ENCODE assay signal across 15 mouse cellular contexts in genomic region chr5:33043397-33043796, GRCm38 (mm10). TPM values are rescaled to one million over a fixed set of nuclear protein-coding genes. Genes with fewer than 3 reads are reported as not detected.
DNase-seq lines count a peak whose midpoint lies in the region; ATAC-seq lines count a peak whose summit lies in the region.
"Had no signal": no experiment of that assay in that cellular context is flagged by ENCODE, and none has a peak within 500 bp of the region (broad histone marks: within the 10 kb centered on the region; RNA-seq: fewer than 3 reads in every experiment).

No protein-coding gene starts in this region.

- no peak overlapping the region for H3K4me3 ChIP-seq in limb, embryonic 11.5 days (ENCODE audit: low read depth, low read length)
- no peak overlapping the region for H3K4me3 ChIP-seq in limb, embryonic 10.5 days
- no peak overlapping the region for H3K4me3 ChIP-seq in kidney, embryonic 14.5 days (ENCODE audit: low read length)
- no peak overlapping the region for H3K4me3 ChIP-seq in embryonic facial prominence, embryonic 10.5 days
- H3K4me3 ChIP-seq in hindbrain, embryonic 11.5 days (ENCODE audit: low read depth, low read length): no peak overlapping the region
- H3K4me3 ChIP-seq: hindbrain, embryonic 15.5 days; limb, embryonic 12.5 days had no signal

- no peaks in the 10 kb centered on the region for H3K4me1 ChIP-seq in limb, embryonic 11.5 days (ENCODE audit: control insufficient read depth, insufficient read depth, low read length)
- H3K4me1 ChIP-seq in limb, embryonic 10.5 days: no peaks in the 10 kb centered on the region
- no peaks in the 10 kb centered on the region for H3K4me1 ChIP-seq in kidney, embryonic 14.5 days (ENCODE audit: control insufficient read depth, insufficient read depth, low read length)
- peaks cover 6% of the 10 kb centered on the region; the same call in 1 of the 2 replicates for H3K4me1 ChIP-seq in embryonic facial prominence, embryonic 10.5 days
- H3K4me1 ChIP-seq in hindbrain, embryonic 11.5 days (replicated peaks; ENCODE audit: control insufficient read depth, insufficient read depth, low read length): no peaks in the 10 kb centered on the region
- H3K4me1 ChIP-seq: limb, embryonic 12.5 days had no signal

- no peaks in the 10 kb centered on the region for H3K36me3 ChIP-seq in limb, embryonic 11.5 days (ENCODE audit: control insufficient read depth, insufficient read depth, low read length)
- no peaks in the 10 kb centered on the region for H3K36me3 ChIP-seq in limb, embryonic 10.5 days
- no peaks in the 10 kb centered on the region for H3K36me3 ChIP-seq in kidney, embryonic 14.5 days (ENCODE audit: control insufficient read depth, insufficient read depth, low read length)
- no peaks in the 10 kb centered on the region for H3K36me3 ChIP-seq in splenic B cell, adult 2 months (ENCODE audit: control insufficient read depth, insufficient read depth, low read length, poor library complexity, severe bottlenecking)
- H3K36me3 ChIP-seq in embryonic facial prominence, embryonic 10.5 days (replicated peaks): no peaks in the 10 kb centered on the region
- H3K36me3 ChIP-seq in hindbrain, embryonic 11.5 days (ENCODE audit: control insufficient read depth, insufficient read depth, low read length): no peaks in the 10 kb centered on the region
- H3K36me3 ChIP-seq: hindbrain, embryonic 15.5 days; limb, embryonic 12.5 days had no signal

- no peak overlapping the region for H3K27ac ChIP-seq in limb, embryonic 11.5 days (replicated peaks; ENCODE audit: low read depth, low read length)
- H3K27ac ChIP-seq in limb, embryonic 10.5 days: no peak overlapping the region
- no peak overlapping the region for H3K27ac ChIP-seq in kidney, embryonic 14.5 days (ENCODE audit: low read depth, low read length)
- H3K27ac ChIP-seq in embryonic facial prominence, embryonic 10.5 days (replicated peaks): no peak overlapping the region
- H3K27ac ChIP-seq in hindbrain, embryonic 11.5 days (ENCODE audit: low read depth, low read length): no peak overlapping the region
- H3K27ac ChIP-seq: hindbrain, embryonic 15.5 days; limb, embryonic 12.5 days; macrophage had no signal

- H3K9ac ChIP-seq in limb, embryonic 11.5 days (ENCODE audit: low read length): no peak overlapping the region
- no peak overlapping the region for H3K9ac ChIP-seq in kidney, embryonic 14.5 days (ENCODE audit: low read depth, low read length)
- no peak overlapping the region for H3K9ac ChIP-seq in hindbrain, embryonic 11.5 days (ENCODE audit: low read depth, low read length)
- H3K9ac ChIP-seq: forebrain, postnatal 0 days; hindbrain, embryonic 15.5 days; limb, embryonic 12.5 days; liver, postnatal 0 days had no signal

- no peak for ATAC-seq in limb, embryonic 11.5 days (ENCODE audit: insufficient number of reproducible peaks, low FRiP score, low TSS enrichment, low read depth)
- ATAC-seq in inflammation-experienced regulatory T-cells, adult 6 months: peak; percentile 67
- peak; percentile 63; the same call in 1 of the 2 replicates for ATAC-seq in kidney, embryonic 14.5 days (ENCODE audit: low FRiP score, low TSS enrichment)
- ATAC-seq in hindbrain, embryonic 11.5 days (ENCODE audit: low FRiP score): no peak
- ATAC-seq: forebrain, postnatal 0 days; liver, postnatal 0 days had no signal

- no peaks in the 10 kb centered on the region for H3K27me3 ChIP-seq in limb, embryonic 11.5 days (ENCODE audit: control insufficient read depth, insufficient read depth, low read length)
- H3K27me3 ChIP-seq in limb, embryonic 10.5 days (ENCODE audit: low read depth, poor library complexity, severe bottlenecking): no peaks in the 10 kb centered on the region
- H3K27me3 ChIP-seq in kidney, embryonic 14.5 days (ENCODE audit: control insufficient read depth, insufficient read depth, low read length): no peaks in the 10 kb centered on the region
- H3K27me3 ChIP-seq in splenic B cell, adult 2 months (ENCODE audit: control insufficient read depth, insufficient read depth, low read length, poor library complexity, severe bottlenecking): no peaks in the 10 kb centered on the region
- H3K27me3 ChIP-seq in embryonic facial prominence, embryonic 10.5 days (replicated peaks; ENCODE audit: low read depth, poor library complexity, severe bottlenecking): no peaks in the 10 kb centered on the region
- H3K27me3 ChIP-seq in hindbrain, embryonic 11.5 days (ENCODE audit: control insufficient read depth, insufficient read depth, low read length): no peaks in the 10 kb centered on the region
- H3K27me3 ChIP-seq: hindbrain, embryonic 15.5 days; limb, embryonic 12.5 days had no signal

- 54% methylated on average over 10 of the region's 10 CpGs for WGBS in limb, embryonic 11.5 days
- 54% methylated on average over 10 of the region's 10 CpGs for WGBS in limb, embryonic 10.5 days
- WGBS in kidney, embryonic 14.5 days: 39% methylated on average over 10 of the region's 10 CpGs
- 72% methylated on average over 10 of the region's 10 CpGs for WGBS in embryonic facial prominence, embryonic 10.5 days
- WGBS in hindbrain, embryonic 11.5 days: 67% methylated on average over 10 of the region's 10 CpGs

- H3K9me3 ChIP-seq in limb, embryonic 11.5 days (ENCODE audit: control insufficient read depth, low read length): no peaks in the 10 kb centered on the region; the same call in 1 of the 2 replicates
- no peaks in the 10 kb centered on the region for H3K9me3 ChIP-seq in limb, embryonic 10.5 days (replicated peaks)
- peaks cover 4% of the 10 kb centered on the region; the same call in 1 of the 2 replicates for H3K9me3 ChIP-seq in kidney, embryonic 14.5 days (ENCODE audit: control insufficient read depth, low read length)
- 0 out of 2 replicates have a peak, but pooled peaks cover 3% of the 10 kb centered on the region for H3K9me3 ChIP-seq in embryonic facial prominence, embryonic 10.5 days
- H3K9me3 ChIP-seq in hindbrain, embryonic 11.5 days (ENCODE audit: control insufficient read depth, low read length): no peaks in the 10 kb centered on the region
- H3K9me3 ChIP-seq: hindbrain, embryonic 15.5 days; limb, embryonic 12.5 days had no signal

- DNase-seq in limb, embryonic 11.5 days (ENCODE audit: low spot score): peak; percentile 14
- no peak for DNase-seq in limb, embryonic 10.5 days (ENCODE audit: low spot score)
- DNase-seq in splenic B cell, adult 2 months (ENCODE audit: low read depth, low spot score): peak; percentile 37
- no peak for DNase-seq in embryonic facial prominence, embryonic 10.5 days (ENCODE audit: low spot score)
- DNase-seq in hindbrain, embryonic 11.5 days (ENCODE audit: low spot score): no peak
- DNase-seq in adrenal gland, adult 2 months: no peak
- DNase-seq: cerebellum, adult 18-20 months; forebrain, postnatal 0 days; heart, postnatal 10 days; liver, postnatal 0 days had no signal

- no peak overlapping the region for H3K4me2 ChIP-seq in limb, embryonic 11.5 days (ENCODE audit: low read depth, severe bottlenecking)
- no peak overlapping the region for H3K4me2 ChIP-seq in kidney, embryonic 14.5 days (replicated peaks; ENCODE audit: low read depth, low read length)
- H3K4me2 ChIP-seq in hindbrain, embryonic 11.5 days (replicated peaks; ENCODE audit: low read depth, low read length): no peak overlapping the region
- H3K4me2 ChIP-seq: hindbrain, embryonic 15.5 days; limb, embryonic 12.5 days had no signal

RNA-seq across cellular contexts. Expression of gene Ywhah, which starts 24.8 kb away (rescaled TPM):
- 382 and 389 TPM in 2 replicates for polyA plus RNA-seq in limb, embryonic 11.5 days (2014; fragmentation: Nextera tagmentation; extraction: Ambion mirVana)
- 387 and 397 TPM in 2 replicates for polyA plus RNA-seq in limb, embryonic 10.5 days (2016; fragmentation: Nextera tagmentation; extraction: Ambion mirVana)
- polyA plus RNA-seq in inflammation-experienced regulatory T-cells, adult 6 months (2017; shearing (Covaris generic)): 100 to 1,000 TPM; 206 to 398 (median 214) TPM
- polyA plus RNA-seq in kidney, embryonic 14.5 days (2014; fragmentation: Nextera tagmentation; extraction: Ambion mirVana): 286 and 318 TPM in 2 replicates
- polyA plus RNA-seq in embryonic facial prominence, embryonic 10.5 days (2016; fragmentation: Nextera tagmentation; extraction: Ambion mirVana): 421 and 423 TPM in 2 replicates
- polyA plus RNA-seq in hindbrain, embryonic 11.5 days (2014; fragmentation: Nextera tagmentation; extraction: Ambion mirVana): 473 and 505 TPM in 2 replicates
- total RNA-seq in adrenal gland, adult 2 months (2021): 100 to 1,000 TPM; 167 to 190 TPM
- polyA plus RNA-seq in adrenal gland, adult 2 months (2012; rRNA removed): 128 and 132 TPM in 2 replicates

Comparison
In these comparisons a context has a peak if more than half of its experiments do, and no peak if none do; other contexts are left out.
1. DNase-seq: peak in limb, embryonic 11.5 days (single experiment) and splenic B cell, adult 2 months (single experiment); none in limb, embryonic 10.5 days (single experiment), embryonic facial prominence, embryonic 10.5 days (single experiment), hindbrain, embryonic 11.5 days (single experiment) and adrenal gland, adult 2 months (single experiment).
2. ATAC-seq: peak in inflammation-experienced regulatory T-cells, adult 6 months (single experiment) and kidney, embryonic 14.5 days (single experiment); none in limb, embryonic 11.5 days (single experiment) and hindbrain, embryonic 11.5 days (single experiment).